Mouse (Mus musculus) cerebellum, postnatal 10 days (tissue): ENCODE measurements around the gene Agl.
A peak's percentile ranks its signal among the peaks of the same experiment; 100 is the strongest.
"Not testable (repeated sequence)": the region's sequence is repeated elsewhere in the genome, so short reads cannot be mapped to it uniquely, and the experiment has no call there.

Experiments used
- DNase-seq, 2 experiments: peaks; one replicate each; pipeline ENCODE4 v3.0.0; 2021; ENCODE audit warnings: mixed read lengths in 2 of 2

The Agl gene

DNA sequence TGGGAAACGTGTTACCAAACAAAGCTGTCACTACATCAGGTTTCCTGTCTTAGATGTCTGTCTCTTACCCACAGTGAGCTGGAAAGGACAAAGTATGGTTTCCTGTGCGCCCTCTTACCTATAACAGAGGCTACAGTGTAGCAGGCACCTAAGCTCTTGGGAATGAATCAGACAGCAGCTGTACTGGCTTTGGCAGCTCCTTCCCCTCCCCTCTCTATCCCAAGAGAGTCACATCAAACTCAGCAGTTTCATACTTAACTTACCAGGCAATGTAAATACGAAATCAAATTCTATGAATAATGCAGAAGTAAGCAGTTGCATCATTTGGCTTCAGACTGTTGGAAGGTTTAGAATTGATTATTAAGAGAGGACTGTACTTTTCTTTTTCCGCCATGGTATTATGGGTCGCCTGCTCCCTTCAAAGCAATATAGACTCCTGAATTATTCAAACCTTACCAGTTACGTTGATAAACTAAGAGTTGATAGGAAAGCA lies 7.4 kb upstream of the Agl start:
- no peak for DNase-seq

DNA sequence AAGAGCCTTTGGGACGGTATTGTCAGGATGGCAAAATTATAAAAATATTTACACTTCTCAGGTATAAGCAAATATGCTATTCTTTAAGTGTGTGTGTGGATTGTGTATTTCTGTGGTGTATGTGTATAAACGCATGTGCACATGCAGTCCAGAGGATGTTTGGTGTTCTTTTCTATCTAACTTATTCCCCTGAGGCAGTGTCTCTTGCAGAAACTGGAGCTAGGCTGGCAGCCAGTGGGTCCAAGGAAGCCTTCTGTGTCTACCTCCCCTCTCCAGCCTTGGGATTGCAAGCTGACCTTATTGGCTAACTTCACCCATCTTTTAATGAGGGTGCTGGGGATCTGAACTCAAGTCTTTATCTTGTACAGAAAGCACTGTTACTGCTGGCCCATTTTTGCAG lies 5.0 kb upstream of the Agl start:
- no peak for DNase-seq

DNA sequence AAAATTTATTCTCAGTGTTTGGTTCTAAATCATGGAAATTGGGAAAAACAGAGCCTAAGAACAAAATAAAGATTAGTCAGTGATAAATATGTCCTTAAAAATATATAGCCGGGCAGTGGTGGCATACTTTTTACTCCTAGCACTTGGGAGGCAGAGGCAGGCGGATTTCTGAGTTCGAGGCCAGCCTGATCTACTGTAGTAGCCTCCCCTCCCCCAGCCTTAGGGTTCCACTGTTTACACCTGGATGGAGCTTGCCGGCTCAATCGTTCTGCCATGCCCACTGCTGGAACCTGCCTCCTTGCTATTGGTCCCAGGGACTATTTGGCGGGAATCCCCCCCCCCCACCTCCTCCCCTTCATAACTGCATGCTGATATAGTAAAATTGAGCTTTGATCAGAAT lies 2.4 kb upstream of the Agl start:
- DNase-seq = not testable (repeated sequence)

DNA sequence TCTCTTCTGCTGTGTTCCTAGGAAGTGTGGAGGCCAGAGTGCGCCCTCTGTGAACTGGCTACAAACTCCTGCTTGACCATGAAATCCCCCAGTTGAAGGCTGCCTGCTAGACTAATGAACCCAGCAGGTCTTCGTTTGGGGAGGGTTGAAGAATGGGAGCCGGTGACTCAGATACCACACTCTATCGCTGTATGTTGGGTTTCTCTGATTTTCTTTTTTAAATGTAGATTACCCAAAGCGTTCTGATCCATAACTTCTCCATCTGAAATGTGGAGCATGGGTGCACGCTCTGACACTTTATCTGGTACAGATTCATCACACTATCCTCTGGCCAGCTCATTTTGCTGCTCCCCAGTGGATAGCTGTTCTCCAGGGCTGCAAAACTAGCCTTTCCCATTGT lies 1.3 kb upstream of the Agl start:
- no peak for DNase-seq

DNA sequence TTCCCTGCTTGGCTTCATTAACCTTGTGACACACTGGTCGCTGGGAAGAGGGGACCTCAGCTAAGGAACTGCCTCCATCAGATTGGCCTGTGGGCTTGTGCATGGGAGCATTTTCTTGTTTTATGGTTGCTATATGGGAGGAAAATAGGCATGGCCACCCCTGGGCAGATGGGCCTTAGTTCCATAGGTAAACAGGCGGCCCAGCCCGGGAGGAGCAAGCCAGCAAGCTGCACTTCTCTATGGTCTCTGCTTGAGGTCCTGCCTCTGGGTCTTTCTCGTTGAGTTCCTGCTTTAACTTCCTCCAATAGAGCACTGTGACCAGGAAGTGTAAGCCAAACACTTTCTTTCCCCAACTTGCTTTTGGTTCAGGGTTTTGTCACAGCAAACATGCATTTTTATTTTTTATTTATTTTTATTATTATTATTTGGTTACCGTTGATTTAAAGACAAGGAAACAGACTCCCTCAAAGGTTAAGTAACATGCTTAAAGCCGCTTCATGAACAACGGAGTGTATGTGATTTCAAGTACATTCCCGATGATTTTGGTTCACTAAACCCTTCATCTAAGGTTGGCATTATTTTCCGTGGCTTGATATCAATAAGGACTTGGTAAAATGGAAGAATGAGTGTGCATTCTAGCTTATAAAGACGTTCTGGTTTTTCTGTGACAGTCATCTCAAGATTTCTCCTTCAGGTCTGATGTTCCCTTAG lies 696 bp upstream of the Agl start:
- peak in 1 of 2 experiments; percentile 35 for DNase-seq

DNA sequence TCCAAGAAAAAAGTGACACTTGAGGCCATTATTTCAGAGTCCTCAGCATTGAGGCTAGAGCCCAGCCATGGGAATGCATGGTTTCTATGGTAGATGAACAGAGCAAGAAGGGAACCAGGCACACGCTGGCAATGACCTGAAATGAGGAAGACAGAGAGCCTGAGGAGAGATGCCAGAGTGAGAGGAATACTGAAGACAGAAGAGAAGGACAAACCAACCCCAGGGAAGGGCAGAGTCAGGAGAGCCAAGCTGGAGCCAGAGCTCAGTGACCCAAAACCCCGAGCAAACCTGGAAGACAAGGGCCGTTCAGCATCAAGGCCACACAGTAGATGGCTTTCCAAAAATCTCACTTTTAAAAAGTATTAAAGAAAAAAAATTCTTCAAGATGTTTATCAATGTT lies 2.1 kb downstream of the Agl start:
- no peak for DNase-seq

DNA sequence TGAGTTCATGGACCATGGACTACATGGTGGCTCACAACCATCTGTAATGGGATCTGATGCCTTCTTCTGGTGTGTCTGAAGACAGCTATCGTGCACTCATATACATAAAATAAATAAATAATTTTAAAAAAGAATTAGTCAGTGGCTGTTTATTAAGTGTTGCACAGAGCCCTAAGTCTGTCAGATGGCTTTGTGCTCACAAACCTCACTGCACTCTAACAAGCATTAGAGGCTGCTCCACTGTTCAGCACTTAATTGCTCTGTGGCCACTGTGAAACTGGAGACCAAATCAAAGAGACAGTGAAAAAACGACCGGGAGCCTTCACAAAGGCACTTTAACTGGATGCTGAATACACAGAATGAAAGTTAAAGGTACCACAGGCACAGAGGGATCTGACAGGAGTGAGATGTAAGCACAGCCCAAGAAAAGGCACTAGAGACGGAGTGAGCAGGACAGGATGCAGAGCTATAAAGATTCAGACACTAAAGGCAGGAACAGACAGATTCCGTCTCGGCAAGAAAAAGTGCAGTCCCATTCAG lies 3.1 kb downstream of the Agl start:
- DNase-seq = no peak

DNA sequence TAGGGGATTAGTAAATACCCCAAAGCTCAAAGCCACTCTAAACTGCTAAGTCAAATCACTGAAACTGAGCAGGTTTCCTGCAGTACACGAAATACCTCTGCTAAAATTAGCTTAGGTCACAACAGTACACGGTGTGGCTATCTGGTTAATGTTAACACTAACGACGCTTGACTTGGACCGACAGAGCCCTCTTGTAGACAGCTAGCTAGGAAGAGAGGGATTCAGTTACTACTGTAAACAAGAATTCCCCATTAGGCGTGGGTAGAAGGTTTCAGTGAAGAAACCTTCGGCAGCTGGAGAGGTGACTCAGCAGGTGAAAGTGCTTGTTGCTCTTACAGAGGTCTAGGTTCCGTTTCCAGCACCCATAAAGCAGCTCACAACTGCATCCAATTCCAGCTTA lies 6.2 kb downstream of the Agl start:
- DNase-seq = no peak

DNA sequence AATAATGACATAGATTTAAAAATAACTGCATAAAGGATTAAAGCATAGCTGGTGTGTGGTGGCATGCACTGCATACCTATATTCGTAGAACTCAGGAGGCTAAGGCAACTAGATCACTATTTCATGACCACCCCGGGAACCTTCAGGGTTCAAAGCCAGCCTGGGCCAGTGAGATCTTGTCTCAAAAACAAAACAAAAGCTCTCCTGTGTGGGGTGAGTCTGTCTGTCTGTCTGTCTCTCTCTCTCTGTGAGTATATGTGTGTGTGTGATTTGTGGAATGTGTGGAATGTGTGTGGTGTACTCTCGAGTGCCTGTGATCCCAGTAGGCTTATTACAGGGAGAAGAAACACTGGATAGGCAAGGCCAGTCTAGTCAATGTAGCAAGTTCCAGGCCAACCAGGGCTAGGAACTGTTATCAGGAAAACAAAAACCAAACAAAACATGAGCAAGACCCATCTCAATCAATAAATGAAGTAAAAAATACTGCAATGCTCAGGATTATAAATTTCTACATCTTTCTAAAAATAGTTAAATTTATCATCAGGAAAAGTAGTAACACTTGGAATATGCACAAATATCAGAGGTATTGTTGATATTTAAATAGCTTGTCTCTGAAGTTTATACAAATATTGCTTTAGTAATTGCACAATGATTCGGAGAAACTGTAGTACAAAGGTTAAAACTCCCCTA lies 9.0 kb downstream of the Agl start:
- no peak for DNase-seq

DNA sequence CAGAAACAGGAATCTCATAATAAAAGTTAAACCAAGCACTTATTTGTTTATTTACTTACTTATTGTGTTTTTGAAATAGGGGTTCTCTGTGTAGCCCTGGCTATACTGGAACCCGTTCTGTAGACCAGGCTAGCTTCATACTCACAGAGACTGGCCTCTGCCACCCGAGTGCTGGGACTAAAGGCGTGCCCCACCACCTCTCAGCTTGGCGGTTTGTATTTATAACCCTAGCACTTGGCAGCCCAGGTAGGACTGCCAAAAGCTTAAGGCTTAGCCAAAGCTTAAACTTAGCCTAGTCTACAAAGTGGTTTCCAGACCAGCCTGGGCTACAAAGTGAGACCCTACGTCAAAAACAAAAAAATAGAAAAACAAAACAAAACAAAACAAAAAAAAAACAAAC lies 19.1 kb downstream of the Agl start:
- DNase-seq = no peak

DNA sequence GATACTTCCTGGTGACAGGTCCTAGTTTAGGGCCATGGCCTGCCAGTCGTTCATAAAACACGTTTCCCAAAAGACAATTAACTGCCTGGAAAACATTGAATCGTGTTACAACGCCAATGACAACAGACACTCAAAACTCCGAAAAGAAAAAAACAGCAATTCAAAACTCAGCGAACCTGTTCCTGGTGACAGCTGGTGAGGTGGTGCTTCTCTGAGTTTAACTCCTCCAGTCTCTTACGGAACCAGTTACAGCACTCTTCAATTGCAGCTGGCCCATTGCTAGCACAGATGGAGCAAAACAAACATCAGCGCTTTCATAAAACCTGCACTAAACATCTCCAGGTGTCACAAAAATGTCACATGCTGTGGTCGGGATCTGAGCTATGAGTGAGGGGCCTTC lies 21.4 kb downstream of the Agl start:
- DNase-seq = no peak

DNA sequence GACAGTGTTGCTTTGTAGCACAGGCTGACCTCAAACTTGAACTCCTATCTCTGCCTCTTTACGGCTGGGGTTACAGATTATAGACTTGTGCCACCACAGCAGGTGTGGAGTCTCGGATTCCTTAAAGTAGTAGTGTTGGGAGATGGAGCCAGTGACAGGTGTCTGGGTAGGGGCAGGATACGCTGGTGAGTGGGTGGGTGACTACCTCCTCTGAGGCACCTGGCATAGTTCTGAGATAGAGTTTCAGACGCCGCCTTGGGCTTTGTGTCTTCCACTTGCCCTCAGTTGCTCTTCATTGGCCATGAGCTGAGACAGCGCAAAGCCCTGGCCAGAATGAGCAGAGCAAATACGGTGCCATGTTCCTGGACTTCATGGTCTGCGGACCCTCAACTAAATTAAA lies 22.1 kb downstream of the Agl start:
- no peak for DNase-seq

DNA sequence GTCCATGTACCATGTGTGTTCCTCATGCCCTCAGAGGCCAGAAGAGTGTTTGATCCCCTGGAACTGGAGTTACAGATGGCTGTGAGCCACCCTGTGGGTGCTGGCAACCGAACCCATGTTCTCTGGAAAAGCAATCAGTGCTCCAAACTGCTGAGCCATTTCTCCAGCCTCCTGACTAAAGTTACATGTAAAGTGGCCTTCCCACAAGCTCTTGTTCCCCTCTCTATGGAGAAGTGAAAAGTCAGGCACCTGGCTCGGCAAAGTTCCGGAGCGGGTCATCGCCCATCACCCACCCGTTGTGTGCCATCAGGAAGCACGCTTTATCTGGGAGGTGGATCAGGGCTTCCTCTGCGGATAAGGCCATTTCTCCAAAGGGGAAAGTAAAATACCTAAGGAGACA lies 23.2 kb downstream of the Agl start:
- DNase-seq = no peak

DNA sequence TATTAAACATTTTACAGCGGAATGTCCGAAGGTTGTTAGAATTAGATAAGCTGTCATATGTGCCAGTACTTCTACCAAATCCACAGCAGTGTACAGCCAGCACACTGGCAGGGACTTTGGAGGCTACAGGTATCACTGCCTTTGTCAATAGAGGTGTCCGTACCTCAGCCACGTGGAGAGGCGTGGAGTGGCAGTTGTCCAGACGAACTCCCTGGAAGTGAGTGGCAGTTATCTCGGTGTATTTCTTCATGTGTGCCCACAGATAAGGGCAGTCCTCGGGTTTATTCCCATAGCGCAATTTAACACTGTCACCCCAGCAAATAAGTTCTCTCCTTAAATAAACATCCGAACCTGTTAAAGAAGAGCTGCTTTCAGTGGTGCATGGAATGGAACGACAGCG lies 23.7 kb downstream of the Agl start:
- no peak for DNase-seq

DNA sequence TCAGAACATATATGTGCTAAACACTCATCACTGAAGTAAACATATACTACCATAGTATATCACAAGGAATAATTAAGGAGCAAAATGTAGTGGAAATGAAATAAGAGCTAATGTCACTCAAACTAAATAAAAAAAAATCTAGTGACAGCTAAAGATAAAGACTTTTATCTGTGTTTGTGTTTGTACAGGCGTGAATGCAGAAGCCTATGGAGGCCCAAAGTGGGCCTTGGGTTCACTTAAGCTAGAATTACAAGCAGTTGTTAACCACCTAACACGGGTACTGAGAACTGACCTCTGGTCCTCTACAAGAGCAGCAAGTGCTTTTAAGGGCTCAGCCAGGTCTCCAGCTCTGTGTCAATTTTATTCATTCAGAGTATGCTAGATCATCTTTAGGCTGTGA lies 31.0 kb downstream of the Agl start:
- no peak for DNase-seq

DNA sequence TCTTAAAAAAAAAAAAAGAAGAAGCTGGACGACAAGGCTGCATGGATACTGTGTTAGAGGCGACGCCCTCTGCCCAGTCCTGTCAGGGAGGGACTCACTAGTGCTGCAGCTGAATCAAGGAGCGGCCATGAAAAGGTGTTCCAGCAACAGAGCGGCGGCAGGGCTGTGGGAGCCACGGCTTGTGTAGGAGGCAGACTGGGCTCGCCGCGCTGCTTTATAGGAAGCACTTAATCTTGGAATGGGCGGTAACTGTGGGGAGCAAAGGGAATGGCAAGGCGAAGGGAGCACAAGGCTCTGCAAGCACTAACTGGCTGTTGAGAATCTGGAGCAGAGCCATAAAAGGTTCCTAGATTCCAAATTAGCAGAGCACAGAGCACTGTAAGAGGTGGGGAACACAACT lies 34.1 kb downstream of the Agl start:
- no peak for DNase-seq

DNA sequence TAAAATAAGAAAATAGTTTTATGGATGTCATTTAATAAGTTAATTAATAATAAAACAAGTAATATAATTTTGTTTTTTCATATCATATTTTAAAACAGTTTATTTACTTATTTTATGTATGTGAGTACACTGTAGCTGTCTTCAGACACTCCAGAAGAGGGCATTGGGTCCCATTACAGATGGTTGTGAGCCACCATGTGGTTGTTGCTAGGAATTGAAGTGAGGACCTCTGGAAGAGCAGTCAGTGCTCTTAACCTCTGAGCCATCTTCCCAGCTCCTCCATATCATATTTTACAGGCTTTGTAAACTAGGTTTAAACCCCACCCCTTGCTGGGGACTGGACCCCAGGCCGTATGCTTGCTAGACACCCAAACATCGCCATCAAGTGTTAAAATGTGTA lies 36.4 kb downstream of the Agl start:
- DNase-seq = peak; percentile 28 to 33

DNA sequence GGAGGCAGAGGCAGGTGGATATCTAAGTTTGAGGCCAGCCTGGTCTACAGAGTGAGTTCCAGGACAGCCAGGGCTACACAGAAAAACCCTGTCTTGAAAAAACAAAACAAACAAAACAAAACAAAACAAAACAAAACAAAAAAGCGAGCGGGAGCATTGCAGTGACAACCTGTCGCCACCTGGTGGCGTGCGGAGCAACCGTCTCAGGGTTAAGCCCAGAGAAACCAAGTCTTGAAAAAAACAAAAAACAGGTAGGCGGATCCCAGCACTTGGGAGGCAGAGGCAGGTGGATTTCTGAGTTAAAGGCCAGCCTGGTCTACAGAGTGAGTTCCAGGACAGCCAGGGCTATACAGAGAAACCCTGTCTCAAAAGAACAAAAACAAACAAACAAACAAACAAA lies 41.0 kb downstream of the Agl start:
- DNase-seq = peak; percentile 21 to 23

DNA sequence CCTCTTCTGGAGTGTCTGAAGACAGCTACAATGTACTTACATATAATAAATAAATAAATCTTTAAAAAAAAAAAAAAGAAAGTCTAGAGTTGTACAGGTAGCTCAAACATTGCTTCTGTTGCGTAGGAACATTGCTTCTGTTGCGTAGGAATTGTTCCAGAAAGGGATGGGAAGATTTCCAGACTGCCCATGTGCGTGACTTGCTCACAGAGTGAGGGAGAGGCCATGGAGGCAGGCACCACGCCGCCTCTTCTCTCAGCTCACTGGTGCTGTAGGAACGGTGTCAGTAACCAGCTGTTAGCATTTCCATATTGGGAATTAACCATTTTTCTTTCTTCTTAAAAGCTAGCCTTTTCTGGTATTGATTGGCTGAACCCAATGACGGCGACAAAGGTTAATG lies 55.1 kb downstream of the Agl start:
- DNase-seq = no peak

DNA sequence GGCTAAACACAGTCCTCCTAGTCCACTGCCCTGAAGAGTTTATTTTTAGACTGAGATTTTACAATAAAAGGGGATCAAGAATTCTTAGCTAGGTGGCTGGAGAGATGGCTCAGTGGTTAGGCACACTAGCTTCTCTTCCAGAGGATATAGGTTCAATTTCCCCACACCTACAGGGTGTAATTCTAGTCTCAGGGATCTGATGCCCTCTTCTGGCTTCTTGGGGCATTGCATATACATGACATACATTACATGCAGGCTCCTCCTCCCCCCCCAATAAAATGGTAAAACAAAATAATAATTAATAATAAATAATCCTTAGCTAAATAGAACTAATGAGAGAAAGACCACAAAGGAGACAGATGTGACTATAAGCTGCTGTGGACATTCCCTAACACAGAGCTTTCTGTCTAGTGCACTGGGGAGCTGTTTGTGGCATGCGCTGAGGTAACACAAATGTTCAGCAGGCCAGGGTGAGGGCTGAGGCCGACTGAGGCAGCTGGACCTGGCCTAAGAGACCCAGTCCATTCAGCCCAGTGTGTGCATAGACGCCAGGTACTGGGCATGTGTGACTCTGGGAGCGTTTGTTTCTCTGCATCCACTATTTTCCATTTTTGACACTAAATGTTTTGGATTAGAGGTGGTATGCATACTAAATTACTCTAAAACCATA lies 56.6 kb downstream of the Agl start:
- peak; percentile 76 to 78 for DNase-seq

DNA sequence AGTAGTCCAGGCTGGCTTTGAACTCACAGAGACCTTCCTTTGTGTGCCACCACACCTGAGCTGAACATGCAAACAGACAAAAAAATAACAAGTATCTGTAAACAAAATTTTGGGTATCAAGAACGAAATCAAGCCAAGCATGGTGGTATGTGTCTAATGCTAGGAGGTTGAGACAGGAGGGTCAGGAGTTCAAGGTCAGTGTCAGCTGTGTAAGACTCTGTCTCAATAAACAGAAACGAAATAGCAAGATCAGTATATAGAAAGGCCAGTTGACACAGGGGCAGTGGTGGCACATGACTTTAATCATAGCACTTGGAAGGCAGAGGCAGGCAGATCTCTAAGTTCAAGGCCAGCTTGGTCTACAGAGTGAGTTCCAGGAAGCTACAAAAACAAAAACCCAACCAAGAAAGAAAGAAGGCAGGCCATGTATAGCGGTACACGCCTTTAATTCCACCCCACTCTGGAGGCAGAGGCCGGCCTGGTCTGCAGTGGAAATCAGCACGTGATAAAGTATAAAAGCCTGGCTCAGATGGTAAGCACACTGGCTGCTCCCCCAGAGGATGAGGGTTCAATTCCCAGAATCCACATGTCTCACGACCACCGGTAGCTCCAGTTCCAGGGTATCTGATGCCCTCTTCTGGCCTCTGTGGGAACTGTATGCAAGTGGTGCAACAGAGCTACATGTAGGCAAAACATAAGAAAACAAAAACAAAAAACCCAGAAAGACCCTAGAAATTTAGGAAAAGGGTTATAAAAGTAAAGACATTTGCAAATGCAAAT lies 59.4 kb downstream of the Agl start:
- DNase-seq = peak; percentile 67

DNA sequence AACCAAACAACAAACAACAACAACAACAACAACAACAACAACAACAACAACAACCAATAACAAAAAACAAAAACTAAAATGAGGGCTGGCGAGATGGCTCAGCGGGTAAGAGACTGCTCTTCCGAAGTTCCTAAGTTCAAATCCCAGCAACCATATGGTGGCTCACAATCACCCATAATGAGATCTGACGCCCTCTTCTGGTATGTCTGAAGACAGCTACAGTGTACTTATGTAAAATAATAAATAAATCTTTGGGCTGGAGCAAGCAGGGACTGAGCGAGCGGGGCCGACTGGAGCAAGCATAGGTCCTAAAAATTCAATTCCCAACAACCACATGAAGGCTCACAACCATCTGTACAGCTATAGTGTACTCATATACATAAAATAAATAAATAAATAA lies 60.3 kb downstream of the Agl start:
- DNase-seq = not testable (repeated sequence)

DNA sequence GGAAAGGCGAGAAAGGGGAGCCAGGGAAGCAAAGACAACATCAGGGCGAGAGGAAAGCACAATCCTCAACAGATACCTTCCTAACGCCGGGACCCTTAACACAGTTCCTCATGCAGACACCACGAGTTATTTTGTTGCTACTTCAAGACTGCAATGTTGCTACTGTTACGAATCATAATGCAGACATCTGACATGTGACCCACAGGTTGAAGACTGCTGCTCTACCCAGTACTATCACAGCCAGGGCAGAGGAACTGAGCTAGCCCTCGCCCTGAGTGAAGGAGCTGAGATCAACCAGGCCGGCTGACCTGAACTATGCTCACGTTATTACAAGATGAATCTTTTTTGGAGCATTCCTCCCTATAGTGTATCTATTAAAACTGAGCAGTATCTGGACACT lies 67.0 kb downstream of the Agl start:
- DNase-seq = no peak
